Mouse (Mus musculus) liver, adult 2 months (tissue): ENCODE data around the gene Slc7a1. TPM values are rescaled to one million over a fixed set of nuclear protein-coding genes. Genes with fewer than 3 reads are reported as not detected.
A peak's percentile ranks its signal among the peaks of the same experiment; 100 is the strongest.

Experiments used
- DNase-seq: peaks from one replicate; pipeline ENCODE4 v3.0.0-alpha.2; 2011; ENCODE audit warnings: low read depth, low spot score; ENCODE audit errors: extremely low read depth
- H3K27ac ChIP-seq: fragments of 200-500 bp; replicated peaks from 2 replicates; pipeline ENCODE4 v1.5.1; 2012; ENCODE audit warnings: low read depth, mild to moderate bottlenecking, control low read depth, inconsistent platforms, low read length; ENCODE audit not compliant: insufficient read depth
- H3K27me3 ChIP-seq: fragments of 200-500 bp; 2 replicates; pipeline ENCODE4 v1.6.1; 2012; ENCODE audit warnings: mild to moderate bottlenecking, moderate library complexity, low read length, inconsistent platforms; ENCODE audit not compliant: control insufficient read depth, insufficient read depth
- H3K36me3 ChIP-seq: fragments of 200-500 bp; 2 replicates; pipeline ENCODE4 v1.6.1; 2012; ENCODE audit warnings: low read length, inconsistent platforms; ENCODE audit not compliant: control insufficient read depth, insufficient read depth
- H3K4me1 ChIP-seq: fragments of 200-500 bp; 2 replicates; pipeline ENCODE4 v1.6.1; 2011; ENCODE audit warnings: low read length; ENCODE audit not compliant: control insufficient read depth, insufficient read depth
- H3K4me3 ChIP-seq: fragments of 200-500 bp; 2 replicates; pipeline ENCODE4 v1.5.1; 2011; ENCODE audit warnings: low read depth, mild to moderate bottlenecking, control low read depth, low read length, moderate library complexity; ENCODE audit not compliant: insufficient read depth
- H3K79me2 ChIP-seq: fragments of 200-500 bp; 2 replicates; pipeline ENCODE4 v1.6.1; 2012; ENCODE audit warnings: inconsistent platforms, mild to moderate bottlenecking, low read length, moderate library complexity; ENCODE audit not compliant: control insufficient read depth, insufficient read depth
- H3K9ac ChIP-seq: fragments of 200-500 bp; 2 replicates; pipeline ENCODE4 v1.6.1; 2012; ENCODE audit warnings: low read depth, mild to moderate bottlenecking, control low read depth, inconsistent platforms, low read length
- CTCF ChIP-seq: fragments of 200-500 bp; IDR thresholded peaks from 2 replicates; pipeline ENCODE4 v1.5.1; 2011; ENCODE audit warnings: low read depth, low read length, control low read depth
- POLR2A ChIP-seq: fragments of 200-500 bp; IDR thresholded peaks from 2 replicates; pipeline ENCODE4 v1.6.1; 2011; ENCODE audit warnings: low read length, control low read depth; ENCODE audit not compliant: insufficient read depth; ENCODE audit errors: extremely low read depth
- WGBS: fragments of 180-500 bp; shearing (Covaris S2); methylation state at CpG from one replicate; pipeline ENCODE4 v1.1.7; 2018; 5-methylcytosine and 5-hydroxymethylcytosine counted together
- polyA plus RNA-seq: library from polyadenylated mRNA; depleted of rRNA; stranded (reverse); fragments of >200 nt; gene quantifications from 2 replicates; pipeline ENCODE4 v1.2.3, GENCODE M21; 2012
- total RNA-seq: library from RNA; depleted of rRNA; stranded (reverse); fragments of >200 nt; gene quantifications from 2 replicates; pipeline ENCODE4 v1.2.3, GENCODE M21; 2014

Slc7a1 gene
- total and polyA plus RNA-seq, 2 experiments: 0.18 to 0.23 TPM

DNA sequence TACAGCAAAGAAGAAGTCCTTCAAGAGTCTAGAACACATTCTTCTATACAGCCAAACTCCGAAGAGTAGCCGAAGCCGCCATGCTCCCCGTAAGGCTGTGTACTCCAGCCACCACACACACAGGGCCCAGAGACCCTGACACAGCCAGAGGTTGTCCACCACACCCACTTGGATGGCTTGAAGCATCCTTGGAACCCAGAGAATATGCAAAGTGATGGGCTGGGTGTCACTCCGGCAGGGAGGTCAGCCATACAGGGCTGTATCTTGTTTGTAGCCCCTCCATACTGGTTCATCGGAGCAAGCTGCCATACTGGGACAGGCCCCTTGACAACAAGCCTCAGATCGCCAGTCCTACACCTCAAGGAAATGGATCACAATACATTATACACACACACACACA lies 37.4 kb downstream of the Slc7a1 start:
- WGBS: 95% methylated on average over 7 of the region's 7 CpGs
- no peak overlapping the region for H3K27ac ChIP-seq
- DNase-seq: no peak
- no peaks in the 10 kb centered on the region for H3K27me3 ChIP-seq
- no peak overlapping the region for H3K9ac ChIP-seq
- H3K4me3 ChIP-seq: no peak overlapping the region
- H3K4me1 ChIP-seq: no peaks in the 10 kb centered on the region
- no peaks in the 10 kb centered on the region for H3K36me3 ChIP-seq
- no peak for TF ChIP-seq POLR2A
- no peak for TF ChIP-seq CTCF
- H3K79me2 ChIP-seq: no peaks in the 10 kb centered on the region

DNA sequence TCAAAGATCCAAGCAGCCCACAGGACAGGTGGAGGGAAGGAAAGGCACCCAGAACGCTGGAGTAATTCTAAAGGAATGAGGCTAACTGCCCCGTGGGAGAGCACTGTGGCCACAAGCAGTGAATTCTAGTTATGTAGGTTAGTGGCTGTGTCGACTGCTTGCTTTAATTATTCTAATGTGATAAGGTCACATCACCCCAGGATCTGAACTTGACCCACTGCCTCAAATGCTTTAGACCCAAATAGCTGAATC lies 38.0 kb downstream of the Slc7a1 start:
- TF ChIP-seq POLR2A (no peak), CTCF (no peak)
- Histone ChIP-seq H3K4me3 (no peak overlapping the region), H3K4me1 (no peaks in the 10 kb centered on the region), H3K36me3 (no peaks in the 10 kb centered on the region), H3K9ac (no peak overlapping the region), H3K27ac (no peak overlapping the region), H3K79me2 (no peaks in the 10 kb centered on the region), H3K27me3 (no peaks in the 10 kb centered on the region)
- WGBS: 54% methylated on average over 3 of the region's 3 CpGs
- DNase-seq: no peak

DNA sequence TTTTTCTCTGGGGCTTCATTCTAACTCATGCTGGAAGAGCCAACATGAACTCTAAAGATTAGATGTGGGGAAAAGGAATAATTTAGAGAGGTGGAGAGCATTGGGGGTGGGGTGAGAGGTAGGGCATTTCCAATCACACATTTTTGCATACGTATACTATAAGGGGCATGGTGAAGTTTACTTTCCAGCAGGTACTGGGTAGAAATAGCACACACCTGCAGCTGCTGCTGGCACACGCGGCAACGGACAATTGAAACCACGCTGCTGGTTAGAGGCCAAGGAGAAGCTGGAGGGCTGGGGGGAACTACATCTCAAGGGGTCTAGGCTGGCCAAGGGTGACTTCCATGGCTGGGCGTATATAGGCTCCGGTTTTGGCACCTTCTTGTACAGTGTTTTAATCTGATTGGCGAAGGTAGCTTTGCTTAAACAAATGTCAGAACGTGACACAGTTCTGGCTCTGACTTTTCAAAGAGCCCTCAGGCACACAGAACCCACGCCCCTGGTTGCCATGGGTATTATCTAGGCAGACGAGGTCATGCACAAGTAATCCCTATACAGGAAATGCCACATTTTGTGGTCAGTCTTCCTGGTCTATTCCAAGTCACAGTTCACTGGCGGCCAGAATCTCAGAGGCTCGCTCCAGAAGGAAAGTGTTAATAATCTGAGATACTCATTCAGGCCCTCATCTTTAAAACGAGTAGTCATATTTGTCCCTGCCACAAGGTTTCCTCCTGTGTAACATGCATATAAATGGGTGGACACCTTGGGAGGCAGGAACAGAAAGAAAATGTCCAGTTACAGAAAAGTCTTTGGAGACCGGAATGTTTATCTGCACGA lies 38.6 kb downstream of the Slc7a1 start:
- no peaks in the 10 kb centered on the region for H3K4me1 ChIP-seq
- H3K27me3 ChIP-seq: no peaks in the 10 kb centered on the region
- WGBS: 58% methylated on average over 16 of the region's 16 CpGs
- H3K36me3 ChIP-seq: no peaks in the 10 kb centered on the region
- TF ChIP-seq CTCF: no peak
- TF ChIP-seq POLR2A: no peak
- H3K27ac ChIP-seq: no peak overlapping the region
- peak; percentile 10 for DNase-seq
- no peak overlapping the region for H3K4me3 ChIP-seq
- no peaks in the 10 kb centered on the region for H3K79me2 ChIP-seq
- no peak overlapping the region for H3K9ac ChIP-seq

DNA sequence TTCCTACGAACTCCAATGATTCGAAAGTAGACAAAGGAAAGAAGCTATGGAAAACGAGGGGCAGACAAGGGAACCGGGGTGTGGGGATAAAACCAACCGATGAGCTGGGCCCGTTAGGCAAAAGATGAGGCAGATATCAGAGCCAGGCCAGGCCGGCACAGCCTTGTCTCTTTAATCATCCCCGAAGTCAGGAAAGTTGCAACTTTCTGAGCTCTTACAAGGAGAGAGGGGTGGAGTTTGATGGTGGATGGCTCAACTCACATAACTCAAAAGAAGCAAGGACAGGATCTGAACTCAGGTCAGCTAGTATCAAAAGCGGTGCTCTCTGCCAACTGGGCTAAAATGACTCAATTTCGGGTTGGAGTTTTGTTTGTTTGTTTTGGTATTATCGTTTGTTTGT lies 40.6 kb downstream of the Slc7a1 start:
- H3K27me3 ChIP-seq: no peaks in the 10 kb centered on the region
- 85% methylated on average over 11 of the region's 11 CpGs for WGBS
- H3K9ac ChIP-seq: no peak overlapping the region
- no peaks in the 10 kb centered on the region for H3K4me1 ChIP-seq
- DNase-seq: no peak
- H3K36me3 ChIP-seq: no peaks in the 10 kb centered on the region
- no peak overlapping the region for H3K27ac ChIP-seq
- TF ChIP-seq POLR2A: no peak
- no peak for TF ChIP-seq CTCF
- no peaks in the 10 kb centered on the region for H3K79me2 ChIP-seq
- no peak overlapping the region for H3K4me3 ChIP-seq

DNA sequence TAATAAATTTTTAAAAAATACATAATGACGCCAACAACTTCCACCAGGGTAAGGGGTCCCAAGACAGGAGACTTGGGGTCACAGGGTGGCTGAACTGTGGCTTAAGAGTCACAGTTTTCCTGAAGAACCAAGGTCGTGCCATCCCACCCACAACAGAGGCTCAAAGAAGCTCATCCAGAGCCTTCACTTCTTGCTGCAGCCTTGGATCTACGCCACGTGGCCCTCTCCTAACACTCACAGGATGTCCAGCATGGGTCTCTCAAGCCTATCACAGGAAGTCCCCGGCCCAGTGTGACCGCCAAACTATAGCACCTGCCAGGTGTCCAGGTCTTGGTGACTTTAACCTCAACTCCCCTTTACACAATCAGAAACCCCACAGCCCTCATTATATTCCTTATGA lies 42.5 kb downstream of the Slc7a1 start:
- 89% methylated on average over 6 of the region's 6 CpGs for WGBS
- H3K36me3 ChIP-seq: no peaks in the 10 kb centered on the region
- TF ChIP-seq CTCF (no peak), POLR2A (no peak)

DNA sequence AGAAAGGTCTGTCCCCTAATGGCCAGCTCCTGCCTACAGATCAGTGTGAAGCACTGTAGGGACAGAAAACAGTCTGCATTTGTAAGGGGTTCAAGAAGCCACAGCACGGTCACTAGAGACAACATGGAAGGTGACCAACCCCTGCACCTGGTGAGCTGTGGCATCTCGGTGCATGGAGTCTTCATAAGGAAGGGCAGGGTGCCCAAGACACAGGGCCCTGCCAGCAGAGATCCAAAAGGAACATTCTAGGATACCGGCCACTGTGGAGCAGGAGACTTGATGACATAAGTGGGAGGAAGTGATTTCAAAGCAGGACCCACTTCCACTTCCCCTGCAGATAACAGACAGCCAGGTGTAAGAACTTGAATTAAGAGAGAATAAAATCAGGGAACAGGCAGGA lies 43.9 kb downstream of the Slc7a1 start:
- no peaks in the 10 kb centered on the region for H3K4me1 ChIP-seq
- WGBS: 87% methylated on average over 3 of the region's 3 CpGs
- no peak for DNase-seq
- no peak overlapping the region for H3K27ac ChIP-seq
- no peaks in the 10 kb centered on the region for H3K36me3 ChIP-seq
- no peak for TF ChIP-seq POLR2A
- no peak for TF ChIP-seq CTCF
- H3K27me3 ChIP-seq: no peaks in the 10 kb centered on the region
- H3K79me2 ChIP-seq: no peaks in the 10 kb centered on the region
- no peak overlapping the region for H3K4me3 ChIP-seq
- no peak overlapping the region for H3K9ac ChIP-seq

More for the DNA sequence above, 42.5 kb downstream of the Slc7a1 start:
- Histone ChIP-seq H3K27me3 (no peaks in the 10 kb centered on the region), H3K4me1 (no peaks in the 10 kb centered on the region), H3K27ac (no peak overlapping the region), H3K4me3 (no peak overlapping the region), H3K9ac (no peak overlapping the region), H3K79me2 (no peaks in the 10 kb centered on the region)
- DNase-seq: no peak
